Mouse (Mus musculus): ENCODE measurements around the gene Adk. TPM values are rescaled to one million over a fixed set of nuclear protein-coding genes. Genes with fewer than 3 reads are reported as not detected.

Gene Adk
- polyA plus RNA-seq, 1 experiment from 2014 or later, result 257 TPM

GRCm38 (mm10) chr14:21166114-21166513 lies 113.7 kb downstream of the Adk start:
- no peak overlapping the region for H3K9ac ChIP-seq
- H3K4me3 ChIP-seq, result no peak overlapping the region
- no peaks in the 10 kb centered on the region for H3K27me3 ChIP-seq (replicated peaks)
- no peak overlapping the region for H3K27ac ChIP-seq (ENCODE audit: poor library complexity, severe bottlenecking)
- no peak overlapping the region for H3K4me2 ChIP-seq
- no peak for ATAC-seq (ENCODE audit: insufficient number of reproducible peaks, low FRiP score)
- H3K4me1 ChIP-seq (replicated peaks), result no peaks in the 10 kb centered on the region
- H3K36me3 ChIP-seq, result no peaks in the 10 kb centered on the region
- H3K9me3 ChIP-seq (replicated peaks), result no peaks in the 10 kb centered on the region
- 91% methylated on average over 3 of the region's 3 CpGs for WGBS

GRCm38 (mm10) chr14:21173973-21174745 lies 121.8 kb downstream of the Adk start:
- no peaks in the 10 kb centered on the region for H3K27me3 ChIP-seq (replicated peaks)
- peaks cover 10% of the 10 kb centered on the region for H3K4me1 ChIP-seq (replicated peaks)
- 80% methylated on average over 1 of the region's 1 CpGs for WGBS
- no peak for ATAC-seq (ENCODE audit: insufficient number of reproducible peaks, low FRiP score)
- no peak overlapping the region for H3K27ac ChIP-seq (ENCODE audit: poor library complexity, severe bottlenecking)
- H3K9me3 ChIP-seq (replicated peaks), result no peaks in the 10 kb centered on the region
- 0 out of 2 replicates have a peak, but pooled peaks cover 3% of the 10 kb centered on the region for H3K36me3 ChIP-seq
- H3K4me3 ChIP-seq, result no peak overlapping the region
- no peak overlapping the region for H3K4me2 ChIP-seq
- H3K9ac ChIP-seq, result no peak overlapping the region

- 80% methylated on average over 2 of the region's 2 CpGs for WGBS
- Histone ChIP-seq H3K9me3 (replicated peaks) (no peaks in the 10 kb centered on the region), H3K4me2 (no peak overlapping the region), H3K27me3 (replicated peaks) (no peaks in the 10 kb centered on the region), H3K27ac (ENCODE audit: poor library complexity, severe bottlenecking) (no peak overlapping the region), H3K4me3 (no peak overlapping the region), H3K9ac (no peak overlapping the region), H3K4me1 (replicated peaks) (peaks cover 10% of the 10 kb centered on the region), H3K36me3 (0 out of 2 replicates have a peak, but pooled peaks cover 3% of the 10 kb centered on the region)
- ATAC-seq (ENCODE audit: insufficient number of reproducible peaks, low FRiP score), result no peak
These were observed 122.4 kb downstream of the Adk start for GRCm38 (mm10) chr14:21174804-21175203.

GRCm38 (mm10) chr14:21177781-21178180 lies 125.4 kb downstream of the Adk start:
- Histone ChIP-seq H3K36me3 (no peaks in the 10 kb centered on the region), H3K9me3 (replicated peaks) (no peaks in the 10 kb centered on the region), H3K27ac (ENCODE audit: poor library complexity, severe bottlenecking) (peak overlapping the region; percentile 69), H3K4me1 (replicated peaks) (peaks cover 17% of the 10 kb centered on the region), H3K27me3 (replicated peaks) (no peaks in the 10 kb centered on the region), H3K4me3 (no peak overlapping the region), H3K4me2 (no peak overlapping the region), H3K9ac (no peak overlapping the region)
- no peak for ATAC-seq (ENCODE audit: insufficient number of reproducible peaks, low FRiP score)
- WGBS, result 44% methylated on average over 2 of the region's 2 CpGs

- no peaks in the 10 kb centered on the region for H3K36me3 ChIP-seq
- no peaks in the 10 kb centered on the region for H3K27me3 ChIP-seq (replicated peaks)
- peaks cover 19% of the 10 kb centered on the region for H3K4me1 ChIP-seq (replicated peaks)
- ATAC-seq (ENCODE audit: insufficient number of reproducible peaks, low FRiP score), result no peak
- H3K27ac ChIP-seq (ENCODE audit: poor library complexity, severe bottlenecking), result peak overlapping the region; percentile 3
- no peak overlapping the region for H3K9ac ChIP-seq
- no peak overlapping the region for H3K4me2 ChIP-seq
- no peak overlapping the region for H3K4me3 ChIP-seq
- H3K9me3 ChIP-seq (replicated peaks), result no peaks in the 10 kb centered on the region
- WGBS, result 38% methylated on average over 6 of the region's 6 CpGs
These were observed 126.0 kb downstream of the Adk start for GRCm38 (mm10) chr14:21178356-21178755.

- WGBS, result 46% methylated on average over 3 of the region's 3 CpGs
- Histone ChIP-seq H3K27ac (ENCODE audit: poor library complexity, severe bottlenecking) (no peak overlapping the region), H3K4me3 (no peak overlapping the region), H3K27me3 (replicated peaks) (no peaks in the 10 kb centered on the region), H3K4me2 (no peak overlapping the region), H3K4me1 (replicated peaks) (peaks cover 19% of the 10 kb centered on the region), H3K9ac (no peak overlapping the region), H3K9me3 (replicated peaks) (no peaks in the 10 kb centered on the region), H3K36me3 (0 out of 2 replicates have a peak, but pooled peaks cover under 1% of the 10 kb centered on the region)
- no peak for ATAC-seq (ENCODE audit: insufficient number of reproducible peaks, low FRiP score)
These were observed 128.7 kb downstream of the Adk start for GRCm38 (mm10) chr14:21181053-21181452.

GRCm38 (mm10) chr14:21191966-21192365 lies 139.6 kb downstream of the Adk start:
- no peak overlapping the region for H3K4me3 ChIP-seq
- no peak overlapping the region for H3K4me2 ChIP-seq
- no peaks in the 10 kb centered on the region for H3K9me3 ChIP-seq (replicated peaks)
- no peak overlapping the region for H3K27ac ChIP-seq (ENCODE audit: poor library complexity, severe bottlenecking)
- WGBS, result 69% methylated on average over 6 of the region's 6 CpGs
- ATAC-seq (ENCODE audit: insufficient number of reproducible peaks, low FRiP score), result no peak
- no peaks in the 10 kb centered on the region for H3K36me3 ChIP-seq
- H3K4me1 ChIP-seq (replicated peaks), result peaks cover 7% of the 10 kb centered on the region; the same call in 1 of the 2 replicates
- no peak overlapping the region for H3K9ac ChIP-seq
- no peaks in the 10 kb centered on the region for H3K27me3 ChIP-seq (replicated peaks)

- no peak overlapping the region for H3K4me2 ChIP-seq
- no peaks in the 10 kb centered on the region for H3K36me3 ChIP-seq
- H3K4me1 ChIP-seq (replicated peaks), result peaks cover 7% of the 10 kb centered on the region; the same call in 1 of the 2 replicates
- no peak overlapping the region for H3K4me3 ChIP-seq
- WGBS, result 94% methylated on average over 3 of the region's 3 CpGs
- H3K9me3 ChIP-seq (replicated peaks), result no peaks in the 10 kb centered on the region
- H3K27ac ChIP-seq (ENCODE audit: poor library complexity, severe bottlenecking), result no peak overlapping the region
- H3K9ac ChIP-seq, result no peak overlapping the region
- no peak for ATAC-seq (ENCODE audit: insufficient number of reproducible peaks, low FRiP score)
- H3K27me3 ChIP-seq (replicated peaks), result no peaks in the 10 kb centered on the region
These were observed 140.4 kb downstream of the Adk start for GRCm38 (mm10) chr14:21192749-21193148.

GRCm38 (mm10) chr14:21194336-21194735 lies 142.0 kb downstream of the Adk start:
- 80% methylated on average over 6 of the region's 6 CpGs for WGBS
- Histone ChIP-seq H3K36me3 (no peaks in the 10 kb centered on the region), H3K9me3 (replicated peaks) (no peaks in the 10 kb centered on the region), H3K9ac (no peak overlapping the region), H3K27ac (ENCODE audit: poor library complexity, severe bottlenecking) (no peak overlapping the region), H3K27me3 (replicated peaks) (no peaks in the 10 kb centered on the region), H3K4me3 (no peak overlapping the region), H3K4me1 (replicated peaks) (peaks cover 7% of the 10 kb centered on the region; the same call in 1 of the 2 replicates), H3K4me2 (no peak overlapping the region)
- no peak for ATAC-seq (ENCODE audit: insufficient number of reproducible peaks, low FRiP score)

- 82% methylated on average over 3 of the region's 3 CpGs for whole genome bisulfite sequencing
- no peaks in the 10 kb centered on the region for H3K4me1 ChIP-seq (replicated peaks)
- no peak overlapping the region for H3K27ac ChIP-seq (ENCODE audit: poor library complexity, severe bottlenecking)
- no peak overlapping the region for H3K4me2 ChIP-seq
- H3K27me3 ChIP-seq (replicated peaks), result no peaks in the 10 kb centered on the region
- ATAC-seq (ENCODE audit: insufficient number of reproducible peaks, low FRiP score), result no peak
- no peaks in the 10 kb centered on the region for H3K9me3 ChIP-seq (replicated peaks)
- H3K9ac ChIP-seq, result no peak overlapping the region
- no peak overlapping the region for H3K4me3 ChIP-seq
- 0 out of 2 replicates have a peak, but pooled peaks cover 6% of the 10 kb centered on the region for H3K36me3 ChIP-seq
These were observed 148.5 kb downstream of the Adk start for GRCm38 (mm10) chr14:21200850-21201249.

- Histone ChIP-seq H3K27ac (ENCODE audit: poor library complexity, severe bottlenecking) (no peak overlapping the region), H3K9ac (no peak overlapping the region), H3K9me3 (replicated peaks) (no peaks in the 10 kb centered on the region), H3K4me2 (no peak overlapping the region), H3K4me1 (replicated peaks) (no peaks in the 10 kb centered on the region), H3K27me3 (replicated peaks) (no peaks in the 10 kb centered on the region), H3K36me3 (peaks cover 9% of the 10 kb centered on the region), H3K4me3 (no peak overlapping the region)
- 87% methylated on average over 4 of the region's 4 CpGs for WGBS
- ATAC-seq (ENCODE audit: insufficient number of reproducible peaks, low FRiP score), result no peak
These were observed 154.1 kb downstream of the Adk start for GRCm38 (mm10) chr14:21206472-21206871.

Measured in heart, embryonic 12.5 days (tissue).